Mouse (Mus musculus): ENCODE data around the gene Fryl.

Gene Fryl

GRCm38 (mm10) chr5:73257723-73258122 lies 1.3 kb upstream of the Fryl start:
- DNase-seq (ENCODE audit: extremely low read depth, low read depth, low spot score) = no peak

GRCm38 (mm10) chr5:73257096-73257495 lies 677 bp upstream of the Fryl start:
- DNase-seq (ENCODE audit: extremely low read depth, low read depth, low spot score) = no peak

- no peak for DNase-seq (ENCODE audit: extremely low read depth, low read depth, low spot score)
Measured at GRCm38 (mm10) chr5:73255321-73256251, 833 bp downstream of the Fryl start.

- DNase-seq (ENCODE audit: extremely low read depth, low read depth, low spot score) = peak; percentile 64
Measured at GRCm38 (mm10) chr5:73254660-73255059, 1.8 kb downstream of the Fryl start.

- no peak for DNase-seq (ENCODE audit: extremely low read depth, low read depth, low spot score)
Measured at GRCm38 (mm10) chr5:73252739-73253138, 3.7 kb downstream of the Fryl start.

- DNase-seq (ENCODE audit: extremely low read depth, low read depth, low spot score) = no peak
Measured at GRCm38 (mm10) chr5:73249341-73249740, 7.1 kb downstream of the Fryl start.

GRCm38 (mm10) chr5:73248211-73248610 lies 8.2 kb downstream of the Fryl start:
- DNase-seq (ENCODE audit: extremely low read depth, low read depth, low spot score) = no peak

GRCm38 (mm10) chr5:73246414-73246813 lies 10.0 kb downstream of the Fryl start:
- no peak for DNase-seq (ENCODE audit: extremely low read depth, low read depth, low spot score)

- DNase-seq (ENCODE audit: extremely low read depth, low read depth, low spot score) = no peak
Measured at GRCm38 (mm10) chr5:73244403-73244802, 12.0 kb downstream of the Fryl start.

- no peak for DNase-seq (ENCODE audit: extremely low read depth, low read depth, low spot score)
Measured at GRCm38 (mm10) chr5:73241966-73242365, 14.5 kb downstream of the Fryl start.

GRCm38 (mm10) chr5:73241332-73241731 lies 15.1 kb downstream of the Fryl start:
- no peak for DNase-seq (ENCODE audit: extremely low read depth, low read depth, low spot score)

- no peak for DNase-seq (ENCODE audit: extremely low read depth, low read depth, low spot score)
Measured at GRCm38 (mm10) chr5:73240391-73240790, 16.0 kb downstream of the Fryl start.

- DNase-seq (ENCODE audit: extremely low read depth, low read depth, low spot score) = no peak
Measured at GRCm38 (mm10) chr5:73236894-73237334, 19.5 kb downstream of the Fryl start.

- no peak for DNase-seq (ENCODE audit: extremely low read depth, low read depth, low spot score)
Measured at GRCm38 (mm10) chr5:73235201-73235600, 21.2 kb downstream of the Fryl start.

GRCm38 (mm10) chr5:73233018-73233881 lies 23.2 kb downstream of the Fryl start:
- DNase-seq (ENCODE audit: extremely low read depth, low read depth, low spot score) = peak; percentile 73

GRCm38 (mm10) chr5:73232267-73232666 lies 24.2 kb downstream of the Fryl start:
- no peak for DNase-seq (ENCODE audit: extremely low read depth, low read depth, low spot score)

- no peak for DNase-seq (ENCODE audit: extremely low read depth, low read depth, low spot score)
Measured at GRCm38 (mm10) chr5:73231835-73232234, 24.6 kb downstream of the Fryl start.

- no peak for DNase-seq (ENCODE audit: extremely low read depth, low read depth, low spot score)
Measured at GRCm38 (mm10) chr5:73230171-73230570, 26.2 kb downstream of the Fryl start.

- DNase-seq (ENCODE audit: extremely low read depth, low read depth, low spot score) = peak; percentile 14
Measured at GRCm38 (mm10) chr5:73229467-73229866, 27.0 kb downstream of the Fryl start.

GRCm38 (mm10) chr5:73228291-73229049 lies 27.9 kb downstream of the Fryl start:
- DNase-seq (ENCODE audit: extremely low read depth, low read depth, low spot score) = no peak

- no peak for DNase-seq (ENCODE audit: extremely low read depth, low read depth, low spot score)
Measured at GRCm38 (mm10) chr5:73227518-73228101, 28.8 kb downstream of the Fryl start.
